Mouse (Mus musculus) lung, postnatal 14 days (tissue): Measurements from ENCODE around the gene Mrps7.

Source experiments
- DNase-seq: peaks from one replicate; pipeline ENCODE4 v3.0.0; 2021

The Mrps7 gene

GRCm38 (mm10) chr11:115653194-115653593, 49.5 kb downstream of the Mrps7 start:
- no peak for DNase-seq

GRCm38 (mm10) chr11:115654128-115654527, 50.4 kb downstream of the Mrps7 start:
- DNase-seq: no peak
